Mouse (Mus musculus): ENCODE results near the gene Kat6b. TPM values are rescaled to one million over a fixed set of nuclear protein-coding genes. Genes with fewer than 3 reads are reported as not detected.

Kat6b gene
- 13.5 and 16.3 TPM in 2 replicates for polyA plus RNA-seq (2014; fragmentation: Nextera tagmentation; extraction: Ambion mirVana)

DNA sequence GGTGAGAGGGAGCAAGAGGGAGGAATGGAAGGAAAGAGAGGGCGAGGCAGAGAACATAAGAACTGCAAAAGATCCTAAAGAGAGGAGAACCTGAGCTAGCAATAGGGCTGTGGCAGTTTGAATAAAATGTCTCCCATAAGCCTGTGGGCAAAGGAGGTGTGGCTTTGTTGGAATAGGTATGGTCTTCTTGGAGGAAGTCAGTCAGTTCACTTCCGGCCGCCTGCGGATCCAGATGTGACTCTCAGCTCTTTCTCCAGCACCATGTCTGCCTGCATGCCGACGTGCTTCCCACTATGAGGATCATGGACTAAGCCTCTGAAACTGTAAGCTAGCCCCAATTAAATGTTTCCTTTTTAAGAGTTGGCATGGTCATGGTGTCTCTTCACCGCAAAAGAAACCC, at the start of gene Kat6b:
Gene Kat6b, plus strand, starts transcription at position 204 of the 400 bp plus-strand sequence.
- peak; percentile 41 for DNase-seq (ENCODE audit: low spot score, missing footprints)
- no peak within 1 kb of the TSS for H3K4me2 ChIP-seq
- no peaks in the 10 kb centered on the region for H3K4me1 ChIP-seq (ENCODE audit: control insufficient read depth, insufficient read depth, low read length)
- no peak within 1 kb of the TSS for H3K4me3 ChIP-seq (ENCODE audit: low read depth, low read length)
- H3K36me3 ChIP-seq (ENCODE audit: control insufficient read depth, insufficient read depth, low read length) = no peaks in the 10 kb centered on the region
- no peak within 1 kb of the TSS for H3K27ac ChIP-seq (ENCODE audit: low read depth, low read length)
- no peaks in the 10 kb centered on the region for H3K9me3 ChIP-seq (ENCODE audit: control insufficient read depth, low read length)
- H3K9ac ChIP-seq (ENCODE audit: low read length) = no peak within 1 kb of the TSS
- ATAC-seq (ENCODE audit: low FRiP score) = no peak
- H3K27me3 ChIP-seq (ENCODE audit: control insufficient read depth, insufficient read depth, low read length) = no peaks in the 10 kb centered on the region
- 88% methylated on average over 7 of the region's 7 CpGs for WGBS

DNA sequence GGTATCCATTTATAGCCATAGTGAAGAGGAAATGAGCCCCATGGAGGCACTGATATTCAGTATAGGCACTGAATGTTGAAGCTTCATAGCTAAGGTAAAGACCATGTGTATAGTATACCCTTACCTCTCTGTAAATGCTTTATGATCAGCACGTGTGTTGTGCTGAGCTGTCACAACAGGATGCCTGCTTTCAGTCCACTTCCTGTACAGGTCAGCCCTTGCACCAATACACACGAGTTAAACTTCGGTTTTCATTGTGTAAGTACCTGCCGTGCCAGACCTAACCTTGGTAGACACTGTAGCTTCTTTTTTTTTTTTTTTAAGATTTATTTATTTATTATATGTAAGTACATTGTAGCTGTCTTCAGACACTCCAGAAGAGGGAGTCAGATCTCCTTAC, 47.8 kb upstream of the Kat6b start:
- Histone ChIP-seq H3K4me3 (ENCODE audit: low read depth, low read length) (no peak overlapping the region), H3K27me3 (ENCODE audit: control insufficient read depth, insufficient read depth, low read length) (no peaks in the 10 kb centered on the region), H3K4me1 (ENCODE audit: control insufficient read depth, insufficient read depth, low read length) (peaks cover 3% of the 10 kb centered on the region; the same call in 1 of the 2 replicates), H3K9me3 (ENCODE audit: control insufficient read depth, low read length) (no peaks in the 10 kb centered on the region), H3K4me2 (no peak overlapping the region), H3K36me3 (ENCODE audit: control insufficient read depth, insufficient read depth, low read length) (no peaks in the 10 kb centered on the region), H3K27ac (ENCODE audit: low read depth, low read length) (no peak overlapping the region), H3K9ac (ENCODE audit: low read length) (no peak overlapping the region)
- 85% methylated on average over 4 of the region's 4 CpGs for WGBS
- ATAC-seq (ENCODE audit: low FRiP score) = no peak
- DNase-seq (ENCODE audit: low spot score, missing footprints) = no peak

DNA sequence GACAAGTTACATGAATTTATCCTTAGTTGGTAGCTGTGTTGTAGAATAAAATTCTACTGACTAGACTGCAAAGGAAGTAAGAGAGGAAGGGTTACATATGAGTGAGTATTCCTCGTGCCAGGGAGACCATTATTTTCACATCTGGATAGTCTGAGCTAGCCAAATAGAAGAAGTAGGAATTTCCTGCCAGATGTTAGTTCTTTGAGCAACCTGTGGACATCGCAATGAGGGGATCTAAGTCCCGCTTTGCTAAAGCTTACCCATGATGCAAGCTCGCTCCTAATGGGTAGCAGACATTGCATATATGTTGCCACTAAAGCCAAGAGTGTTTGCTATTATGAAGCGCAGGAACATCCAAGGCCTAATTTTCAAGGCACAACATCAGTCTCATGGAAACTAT, 47.2 kb upstream of the Kat6b start:
- H3K4me1 ChIP-seq (ENCODE audit: control insufficient read depth, insufficient read depth, low read length) = no peaks in the 10 kb centered on the region
- no peak overlapping the region for H3K4me2 ChIP-seq
- DNase-seq (ENCODE audit: low spot score, missing footprints) (no peak), ATAC-seq (ENCODE audit: low FRiP score) (no peak)
- no peaks in the 10 kb centered on the region for H3K27me3 ChIP-seq (ENCODE audit: control insufficient read depth, insufficient read depth, low read length)
- no peaks in the 10 kb centered on the region for H3K9me3 ChIP-seq (ENCODE audit: control insufficient read depth, low read length)
- H3K27ac ChIP-seq (ENCODE audit: low read depth, low read length) = no peak overlapping the region
- H3K9ac ChIP-seq (ENCODE audit: low read length) = no peak overlapping the region
- no peaks in the 10 kb centered on the region for H3K36me3 ChIP-seq (ENCODE audit: control insufficient read depth, insufficient read depth, low read length)
- no peak overlapping the region for H3K4me3 ChIP-seq (ENCODE audit: low read depth, low read length)
- 84% methylated on average over 5 of the region's 5 CpGs for WGBS

DNA sequence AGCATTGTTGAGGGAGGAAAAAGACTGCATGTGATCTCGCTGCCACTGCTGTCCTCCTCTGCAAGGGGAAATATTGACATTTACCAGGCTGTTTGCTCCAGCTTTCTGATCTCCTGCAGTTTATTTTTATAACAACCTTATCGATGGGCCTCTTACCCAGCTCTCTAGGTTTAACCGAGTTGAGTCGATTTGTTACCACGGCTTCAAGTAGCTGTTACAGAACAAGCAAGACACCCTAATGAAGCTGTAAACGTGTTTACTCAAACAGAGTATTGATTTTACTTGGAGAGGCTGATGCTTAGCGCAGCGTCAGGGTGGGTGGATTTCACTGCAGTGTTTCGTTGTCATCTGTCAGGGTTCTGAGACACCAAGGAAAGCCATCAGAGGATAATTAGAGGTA, 46.5 kb upstream of the Kat6b start:
- 71% methylated on average over 9 of the region's 9 CpGs for WGBS
- Histone ChIP-seq H3K4me2 (no peak overlapping the region), H3K4me3 (ENCODE audit: low read depth, low read length) (no peak overlapping the region), H3K27ac (ENCODE audit: low read depth, low read length) (no peak overlapping the region), H3K9ac (ENCODE audit: low read length) (no peak overlapping the region), H3K36me3 (ENCODE audit: control insufficient read depth, insufficient read depth, low read length) (no peaks in the 10 kb centered on the region), H3K4me1 (ENCODE audit: control insufficient read depth, insufficient read depth, low read length) (no peaks in the 10 kb centered on the region), H3K27me3 (ENCODE audit: control insufficient read depth, insufficient read depth, low read length) (no peaks in the 10 kb centered on the region), H3K9me3 (ENCODE audit: control insufficient read depth, low read length) (no peaks in the 10 kb centered on the region)
- ATAC-seq (ENCODE audit: low FRiP score) (no peak), DNase-seq (ENCODE audit: low spot score, missing footprints) (no peak)

DNA sequence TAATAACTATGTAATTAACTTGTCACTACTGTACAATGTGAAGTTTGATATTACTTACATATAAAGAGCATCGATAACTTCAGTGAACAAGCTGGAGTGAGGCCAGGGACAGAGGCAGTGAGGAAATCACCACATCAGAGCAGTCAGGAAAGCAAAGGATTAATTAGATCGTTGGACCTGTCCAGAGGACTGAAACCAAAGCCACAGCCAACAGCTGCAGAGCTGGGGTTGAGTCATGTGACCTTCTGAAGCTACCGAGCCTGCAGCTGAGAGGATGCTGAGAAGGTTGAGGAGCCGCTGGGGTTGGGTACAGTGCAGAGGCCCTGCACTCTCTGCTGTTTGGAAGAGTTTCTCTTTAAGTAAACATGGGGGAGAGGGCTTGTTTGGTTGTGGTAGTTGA, 41.4 kb upstream of the Kat6b start:
- Histone ChIP-seq H3K27ac (ENCODE audit: low read depth, low read length) (no peak overlapping the region), H3K36me3 (ENCODE audit: control insufficient read depth, insufficient read depth, low read length) (no peaks in the 10 kb centered on the region), H3K4me2 (no peak overlapping the region), H3K9me3 (ENCODE audit: control insufficient read depth, low read length) (no peaks in the 10 kb centered on the region), H3K4me3 (ENCODE audit: low read depth, low read length) (no peak overlapping the region), H3K27me3 (ENCODE audit: control insufficient read depth, insufficient read depth, low read length) (no peaks in the 10 kb centered on the region), H3K4me1 (ENCODE audit: control insufficient read depth, insufficient read depth, low read length) (no peaks in the 10 kb centered on the region), H3K9ac (ENCODE audit: low read length) (no peak overlapping the region)
- WGBS = 48% methylated on average over 4 of the region's 4 CpGs
- DNase-seq (ENCODE audit: low spot score, missing footprints) = no peak
- no peak for ATAC-seq (ENCODE audit: low FRiP score)

DNA sequence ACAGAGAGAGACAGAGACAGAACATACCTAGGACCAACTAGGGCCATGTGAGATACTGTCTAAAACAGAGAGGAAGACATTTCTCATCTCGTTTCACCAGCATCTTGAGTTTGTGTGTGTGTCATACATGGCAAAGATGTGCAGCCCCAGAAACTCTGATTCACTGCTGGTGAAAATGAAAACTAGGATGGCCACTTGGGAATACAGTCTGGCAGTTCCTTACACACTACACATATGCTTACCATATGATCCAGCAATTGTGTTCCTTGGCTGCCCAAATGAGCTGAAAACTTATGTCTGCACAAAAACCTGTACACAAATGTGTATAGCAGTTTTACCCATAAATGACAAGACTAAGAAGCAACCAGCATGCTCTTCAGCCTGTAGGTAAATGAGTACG, 40.7 kb upstream of the Kat6b start:
- no peak for DNase-seq (ENCODE audit: low spot score, missing footprints)
- no peak overlapping the region for H3K4me2 ChIP-seq
- no peaks in the 10 kb centered on the region for H3K4me1 ChIP-seq (ENCODE audit: control insufficient read depth, insufficient read depth, low read length)
- H3K27ac ChIP-seq (ENCODE audit: low read depth, low read length) = no peak overlapping the region
- H3K9ac ChIP-seq (ENCODE audit: low read length) = no peak overlapping the region
- H3K36me3 ChIP-seq (ENCODE audit: control insufficient read depth, insufficient read depth, low read length) = no peaks in the 10 kb centered on the region
- no peak for ATAC-seq (ENCODE audit: low FRiP score)
- no peaks in the 10 kb centered on the region for H3K27me3 ChIP-seq (ENCODE audit: control insufficient read depth, insufficient read depth, low read length)
- 87% methylated on average over 2 of the region's 2 CpGs for WGBS
- H3K4me3 ChIP-seq (ENCODE audit: low read depth, low read length) = no peak overlapping the region
- H3K9me3 ChIP-seq (ENCODE audit: control insufficient read depth, low read length) = no peaks in the 10 kb centered on the region

DNA sequence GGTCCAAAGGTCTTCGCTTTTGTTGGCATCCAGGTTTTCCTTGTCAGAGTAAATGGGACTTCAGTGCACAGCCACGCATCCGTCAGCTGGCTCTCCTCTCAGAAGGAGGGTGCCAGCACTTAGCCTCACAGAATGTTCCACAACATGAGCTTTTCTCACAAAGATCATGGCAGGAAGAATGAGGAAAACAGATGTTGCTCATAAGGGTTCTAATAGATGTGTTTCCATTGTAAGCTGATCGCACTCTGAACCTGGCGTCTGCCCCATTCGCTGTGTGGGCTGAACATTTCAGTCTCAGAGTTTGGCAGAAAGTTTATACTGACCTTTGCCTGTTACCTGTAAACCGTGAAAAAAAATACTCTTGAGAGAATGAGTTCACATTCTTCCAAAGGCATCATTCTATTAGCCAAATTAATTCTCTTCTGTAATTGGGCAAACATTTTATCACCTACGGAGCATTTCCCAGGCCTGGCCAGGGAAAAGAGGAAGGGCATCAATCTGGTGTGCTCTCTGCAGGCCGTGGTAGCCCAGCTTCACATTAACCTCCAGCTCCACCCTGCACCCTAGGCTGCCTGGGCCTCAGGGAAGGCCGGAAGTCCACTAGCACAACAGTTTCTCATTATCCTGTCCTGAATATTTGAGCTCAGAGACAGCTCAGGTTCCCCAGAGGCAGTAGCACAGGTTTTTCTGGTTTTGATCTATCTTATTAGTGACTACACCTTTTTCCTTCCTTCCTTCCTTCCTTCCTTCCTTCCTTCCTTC, 39.3 kb upstream of the Kat6b start:
- Histone ChIP-seq H3K4me3 (ENCODE audit: low read depth, low read length) (no peak overlapping the region), H3K9ac (ENCODE audit: low read length) (no peak overlapping the region), H3K27me3 (ENCODE audit: control insufficient read depth, insufficient read depth, low read length) (no peaks in the 10 kb centered on the region), H3K4me2 (no peak overlapping the region), H3K9me3 (ENCODE audit: control insufficient read depth, low read length) (no peaks in the 10 kb centered on the region), H3K27ac (ENCODE audit: low read depth, low read length) (no peak overlapping the region), H3K4me1 (ENCODE audit: control insufficient read depth, insufficient read depth, low read length) (no peaks in the 10 kb centered on the region), H3K36me3 (ENCODE audit: control insufficient read depth, insufficient read depth, low read length) (no peaks in the 10 kb centered on the region)
- ATAC-seq (ENCODE audit: low FRiP score) (no peak), DNase-seq (ENCODE audit: low spot score, missing footprints) (no peak)
- WGBS = 80% methylated on average over 10 of the region's 10 CpGs

DNA sequence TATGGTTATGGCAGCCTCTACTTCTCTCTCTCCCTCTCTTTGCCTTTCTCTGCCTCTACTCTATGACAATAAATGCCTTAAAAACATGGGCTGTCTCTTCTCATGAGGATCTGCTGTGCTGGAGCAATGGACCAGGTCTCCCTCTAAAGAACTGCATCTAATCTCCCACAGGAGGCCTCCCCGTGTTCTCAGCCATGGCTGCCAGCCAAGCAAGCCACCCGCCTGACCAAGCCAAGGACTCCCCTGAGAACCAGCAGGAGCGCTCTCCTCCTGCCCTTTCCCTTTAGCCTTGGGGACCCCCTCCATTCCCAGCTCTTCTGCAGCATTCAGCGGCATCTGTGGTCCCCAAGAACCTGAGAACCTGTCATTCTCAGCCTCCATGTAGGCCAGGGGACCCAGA, 28.7 kb upstream of the Kat6b start:
- no peak for ATAC-seq (ENCODE audit: low FRiP score)
- peak; percentile 19 for DNase-seq (ENCODE audit: low spot score, missing footprints)
- no peaks in the 10 kb centered on the region for H3K9me3 ChIP-seq (ENCODE audit: control insufficient read depth, low read length)
- WGBS = 69% methylated on average over 4 of the region's 4 CpGs
- H3K4me3 ChIP-seq (ENCODE audit: low read depth, low read length) = no peak overlapping the region
- no peak overlapping the region for H3K27ac ChIP-seq (ENCODE audit: low read depth, low read length)
- no peaks in the 10 kb centered on the region for H3K36me3 ChIP-seq (ENCODE audit: control insufficient read depth, insufficient read depth, low read length)
- no peak overlapping the region for H3K4me2 ChIP-seq
- H3K9ac ChIP-seq (ENCODE audit: low read length) = no peak overlapping the region
- no peaks in the 10 kb centered on the region for H3K4me1 ChIP-seq (ENCODE audit: control insufficient read depth, insufficient read depth, low read length)
- H3K27me3 ChIP-seq (ENCODE audit: control insufficient read depth, insufficient read depth, low read length) = no peaks in the 10 kb centered on the region

DNA sequence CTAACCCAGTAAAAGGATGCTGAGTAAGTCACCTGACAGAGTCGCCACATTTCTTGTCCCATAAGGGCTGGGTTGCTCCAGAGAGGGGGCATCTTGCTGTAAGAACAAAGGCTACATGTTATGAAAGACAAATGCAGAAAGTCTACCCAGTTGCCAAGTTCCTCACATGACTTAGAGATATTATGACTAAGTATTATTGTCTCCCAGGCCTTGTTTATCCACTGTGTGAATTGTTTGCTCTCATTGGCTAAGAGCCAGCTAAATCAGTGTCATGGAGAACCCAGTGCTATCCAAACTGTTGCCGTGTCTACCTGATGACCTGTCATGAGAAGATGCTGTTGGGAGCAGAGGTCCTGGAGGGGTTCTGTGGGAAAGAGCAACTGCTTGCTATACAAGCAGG, 27.3 kb upstream of the Kat6b start:
- Histone ChIP-seq H3K27me3 (ENCODE audit: control insufficient read depth, insufficient read depth, low read length) (no peaks in the 10 kb centered on the region), H3K9ac (ENCODE audit: low read length) (no peak overlapping the region), H3K4me1 (ENCODE audit: control insufficient read depth, insufficient read depth, low read length) (no peaks in the 10 kb centered on the region), H3K4me2 (no peak overlapping the region), H3K4me3 (ENCODE audit: low read depth, low read length) (no peak overlapping the region), H3K27ac (ENCODE audit: low read depth, low read length) (no peak overlapping the region), H3K36me3 (ENCODE audit: control insufficient read depth, insufficient read depth, low read length) (no peaks in the 10 kb centered on the region), H3K9me3 (ENCODE audit: control insufficient read depth, low read length) (no peaks in the 10 kb centered on the region)
- ATAC-seq (ENCODE audit: low FRiP score) = no peak
- DNase-seq (ENCODE audit: low spot score, missing footprints) = no peak
- WGBS = 90% methylated on average over 2 of the region's 2 CpGs
